Mouse (Mus musculus): ENCODE measurements around the gene Pitx3.

DNA sequence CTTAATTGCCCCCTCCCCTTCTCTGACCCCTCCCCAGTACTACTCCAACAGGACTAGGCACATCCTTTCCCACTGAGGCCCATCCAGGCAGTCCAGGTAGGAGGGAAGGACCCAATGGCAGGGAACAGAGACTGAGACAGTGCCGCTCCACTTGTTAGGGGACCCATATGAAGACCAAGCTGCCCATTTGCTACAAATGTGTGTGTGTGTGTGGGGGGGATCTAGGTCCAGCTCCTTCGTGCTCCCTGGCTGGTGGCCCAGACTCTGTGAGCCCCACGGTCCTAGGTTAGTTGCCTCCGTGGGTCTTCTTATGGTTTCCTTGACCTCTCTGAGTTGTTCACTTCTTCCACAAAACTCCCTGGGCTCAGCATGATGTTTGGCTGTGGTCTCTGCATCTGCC is 21.8 kb downstream of the Pitx3 start:
- TF ChIP-seq CTCF (IDR thresholded peaks at IDR 0.05; ENCODE audit: control insufficient read depth, insufficient read depth, insufficient replicate concordance, low read depth, low read length) (no peak), POLR2A (IDR thresholded peaks at IDR 0.05; ENCODE audit: control insufficient read depth, low read depth, low read length) (no peak)

All from testis, adult 2 months (tissue).